Mouse (Mus musculus) liver, adult 2 months (tissue): ENCODE results near the gene 5730522E02Rik.

Source experiments
- CTCF ChIP-seq: fragments of 200-500 bp; IDR thresholded peaks from 2 replicates; pipeline ENCODE4 v1.5.1; 2011; ENCODE audit warnings: low read depth, low read length, control low read depth
- POLR2A ChIP-seq: fragments of 200-500 bp; IDR thresholded peaks from 2 replicates; pipeline ENCODE4 v1.6.1; 2011; ENCODE audit warnings: low read length, control low read depth; ENCODE audit not compliant: insufficient read depth; ENCODE audit errors: extremely low read depth

- TF ChIP-seq CTCF = no peak
- TF ChIP-seq POLR2A = no peak
These were observed 121.6 kb downstream of the 5730522E02Rik start for GRCm38 (mm10) chr11:26088993-26089392.
